Comparison of ENCODE assay signal across 8 mouse cellular contexts in the genomic region with DNA sequence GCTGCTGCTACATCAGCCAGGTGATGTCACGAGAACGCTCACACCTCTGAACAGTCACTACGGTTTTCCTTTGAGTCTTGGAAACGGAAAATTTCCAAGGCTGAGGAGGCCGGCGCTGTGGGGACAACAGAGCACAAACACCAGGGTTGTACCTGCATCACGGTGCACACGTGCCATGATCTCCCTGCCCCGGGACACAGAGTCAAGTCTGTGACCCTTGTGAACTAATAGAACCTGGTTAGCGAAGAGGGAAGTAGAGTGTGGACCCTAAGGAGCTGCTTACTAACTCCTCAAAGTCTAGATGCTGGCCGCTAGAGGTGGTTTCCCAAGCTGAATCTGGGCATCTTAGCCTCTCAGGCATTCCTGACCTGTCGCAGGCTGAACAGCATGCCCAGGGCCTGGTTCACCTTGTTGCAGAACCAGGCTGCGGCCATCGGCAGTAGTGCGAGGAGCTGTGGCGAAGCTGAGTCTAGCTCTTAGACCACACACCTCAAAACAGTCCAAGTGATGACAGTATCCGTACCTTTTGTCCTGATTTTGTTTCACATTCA. TPM values are rescaled to one million over a fixed set of nuclear protein-coding genes. Genes with fewer than 3 reads are reported as not detected.
DNase-seq lines count a peak whose midpoint lies in the region; ATAC-seq and TF ChIP-seq lines count a peak whose summit lies in the region.

No protein-coding gene starts in this region.

- no peaks in the 10 kb centered on the region for H3K9me3 ChIP-seq in CH12.LX (replicated peaks; ENCODE audit: low read length)
- no peaks in the 10 kb centered on the region for H3K9me3 ChIP-seq in hindbrain, embryonic 12.5 days (replicated peaks)
- no peaks in the 10 kb centered on the region for H3K9me3 ChIP-seq in midbrain, embryonic 10.5 days (replicated peaks)

- H3K9ac ChIP-seq in CH12.LX (ENCODE audit: insufficient read depth, low read depth): no peak overlapping the region
- H3K9ac ChIP-seq in hindbrain, embryonic 12.5 days: no peak overlapping the region

- TF ChIP-seq POLR2A in CH12.LX (IDR thresholded peaks at IDR 0.05; ENCODE audit: low read depth, low read length): no peak

- H3K27ac ChIP-seq in CH12.LX (ENCODE audit: insufficient read depth, low read depth): no peak overlapping the region
- no peak overlapping the region for H3K27ac ChIP-seq in hindbrain, embryonic 12.5 days
- H3K27ac ChIP-seq in midbrain, embryonic 10.5 days (replicated peaks): no peak overlapping the region

- TF ChIP-seq EP300 in CH12.LX (IDR thresholded peaks at IDR 0.05; ENCODE audit: low read length): no peak

- no peaks in the 10 kb centered on the region for H3K36me3 ChIP-seq in CH12.LX (replicated peaks in 1 of 2; ENCODE audit: control insufficient read depth in 1 of 2, insufficient read depth in 1 of 2, low read length in 1 of 2)
- H3K36me3 ChIP-seq in hindbrain, embryonic 12.5 days: no peaks in the 10 kb centered on the region
- no peaks in the 10 kb centered on the region for H3K36me3 ChIP-seq in midbrain, embryonic 10.5 days

- in situ Hi-C loops in CH12.LX (cut with MboI; ENCODE audit: low pct_ligation_motif_present, low pct_unique_long_range_greater_than_20kb, low sequenced_read_pairs): loop anchor here (25.0 kb wide), 1 partner anchor 703 kb away; no protein-coding TSS in a partner anchor

- no peaks in the 10 kb centered on the region for H3K79me2 ChIP-seq in CH12.LX (replicated peaks; ENCODE audit: control insufficient read depth, extremely low read depth, insufficient read depth, poor library complexity, severe bottlenecking)

- 7% methylated on average over 17 of the region's 17 CpGs for WGBS in hindbrain, embryonic 12.5 days
- WGBS in midbrain, embryonic 10.5 days: 2% methylated on average over 17 of the region's 17 CpGs

- no peaks in the 10 kb centered on the region for H3K27me3 ChIP-seq in CH12.LX (replicated peaks)
- peaks cover 73% of the 10 kb centered on the region for H3K27me3 ChIP-seq in hindbrain, embryonic 12.5 days
- peaks cover 81% of the 10 kb centered on the region for H3K27me3 ChIP-seq in midbrain, embryonic 10.5 days (ENCODE audit: low read depth, poor library complexity, severe bottlenecking)

- ATAC-seq in cerebellum, adult (ENCODE audit: insufficient number of reproducible peaks, low FRiP score, low TSS enrichment): 0 out of 2 replicates have a peak, but pooled peaks have one; percentile 24
- ATAC-seq in hindbrain, embryonic 12.5 days (ENCODE audit: low FRiP score): peak; percentile 51; the same call in 1 of the 2 replicates

- DNase-seq in cerebellum, adult 8-10 months: no peak
- no peak for DNase-seq in CH12.LX (ENCODE audit: extremely low read depth)
- peak; percentile 46 for DNase-seq in midbrain, embryonic 10.5 days (ENCODE audit: low spot score)
- DNase-seq in adrenal gland, postnatal 10 days: no peak
- DNase-seq in ovary, postnatal 36 days (ENCODE audit: low spot score): no peak
- no peak for DNase-seq in adrenal gland, postnatal 25 days

- H3K4me1 ChIP-seq in CH12.LX (ENCODE audit: control insufficient read depth in 1 of 2, insufficient read depth in 2 of 2): peaks cover 2 to 10% of the 10 kb centered on the region in 2 experiments; a peak in 2 of 4 replicates
- peaks cover 5% of the 10 kb centered on the region; the same call in 1 of the 2 replicates for H3K4me1 ChIP-seq in hindbrain, embryonic 12.5 days
- H3K4me1 ChIP-seq in midbrain, embryonic 10.5 days: peaks cover 17% of the 10 kb centered on the region

- peak overlapping the region; percentile 63; the same call in 1 of the 2 replicates for H3K4me2 ChIP-seq in CH12.LX (ENCODE audit: insufficient read depth, low read depth, poor library complexity, severe bottlenecking)
- peak overlapping the region; percentile 34 for H3K4me2 ChIP-seq in hindbrain, embryonic 12.5 days (replicated peaks)

- TF ChIP-seq RAD21 in CH12.LX (IDR thresholded peaks at IDR 0.05; ENCODE audit: low read depth, low read length): no peak

- dilution Hi-C loops in CH12.LX (cut with MboI; ENCODE audit: extremely low pct_ligation_motif_present, extremely low pct_unique_long_range_greater_than_20kb, low sequenced_read_pairs): no loop called here

- TF ChIP-seq CTCF in CH12.LX (conservative IDR thresholded peaks at IDR 0.05 in 1 of 2, IDR thresholded peaks at IDR 0.05 in 1 of 2; ENCODE audit: low read depth in 2 of 2, low read length in 2 of 2): no peak

- peak overlapping the region; percentile 33 to 43 (median 36) for H3K4me3 ChIP-seq in CH12.LX (replicated peaks in 1 of 3; ENCODE audit: low read depth in 2 of 3, low read length in 2 of 3, poor library complexity in 1 of 3)
- peak overlapping the region; percentile 14; the same call in 1 of the 2 replicates for H3K4me3 ChIP-seq in hindbrain, embryonic 12.5 days
- peak overlapping the region; percentile 32 for H3K4me3 ChIP-seq in midbrain, embryonic 10.5 days

TF ChIP-seq in CH12.LX, 34 proteins besides CTCF, POLR2A, EP300 and RAD21:
- no peak for TF ChIP-seq CHD1 (IDR thresholded peaks at IDR 0.05; ENCODE audit: low read depth, low read length)
TF ChIP-seq in CH12.LX: peak in this region for 0.

RNA-seq across cellular contexts. Expression of gene Tbx15, which starts 5.8 kb away (rescaled TPM):
- total RNA-seq in CH12.LX (2012; rRNA removed) (1.8 and 2.1 TPM in 2 replicates), CH12.LX (2014; rRNA removed) (1.4 and 1.7 TPM in 2 replicates)
- polyA plus RNA-seq in CH12.LX (2012; ENCODE audit: insufficient read length, low read depth): 1.7 and 1.8 TPM in 2 replicates
- polyA plus RNA-seq in hindbrain, embryonic 12.5 days (2016; fragmentation: Nextera tagmentation; extraction: Ambion mirVana): 9.3 and 12.5 TPM in 2 replicates
- 1.2 TPM in 2 replicates for polyA plus RNA-seq in midbrain, embryonic 10.5 days (2016; fragmentation: Nextera tagmentation; extraction: Ambion mirVana)
- 10 to 100 TPM in 1 of 2 experiments, 1 to 10 TPM in 1; 1.8 to 10.8 TPM for total RNA-seq in adrenal gland, postnatal 10 days (2021)
- 0.55 TPM in 1 of 2 replicates, not detected in the other for total RNA-seq in adrenal gland, postnatal 25 days (2021)
